Mouse (Mus musculus) induced T-regulatory cell, adult 2 months (primary cell): ENCODE measurements around the gene Olfr771.
"Not testable (repeated sequence)": the region's sequence is repeated elsewhere in the genome, so short reads cannot be mapped to it uniquely, and the experiment has no call there.

Experiments
- DNase-seq: peaks from one replicate; pipeline ENCODE4 v3.0.0-alpha.2; 2012; ENCODE audit warnings: low read depth

Gene Olfr771

GRCm38 (mm10) chr10:129164651-129165050 is at the start of gene Olfr771:
TSS of gene Olfr771 (minus strand) at chr10:129164751.
- no peak for DNase-seq

GRCm38 (mm10) chr10:129187319-129187718 is 22.8 kb upstream of the Olfr771 start, which contains the start of gene Olfr773:
TSS of gene Olfr773 (minus strand) at chr10:129187419.
- not testable (repeated sequence) for DNase-seq

- not testable (repeated sequence) for DNase-seq
Observed at GRCm38 (mm10) chr10:129177821-129178220, 13.3 kb upstream of the Olfr771 start, which contains the start of gene Olfr772. TSS of gene Olfr772 (minus strand) at chr10:129177921.

GRCm38 (mm10) chr10:129138898-129139297 is 25.7 kb downstream of the Olfr771 start, which contains the start of gene Olfr770:
TSS of gene Olfr770 (minus strand) at chr10:129138998.
- no peak for DNase-seq

GRCm38 (mm10) chr10:129117761-129118160 is 46.8 kb downstream of the Olfr771 start, which contains the start of gene Olfr769:
TSS of gene Olfr769 (minus strand) at chr10:129117861.
- DNase-seq, result no peak

- DNase-seq, result no peak
Observed at GRCm38 (mm10) chr10:129115146-129115545, 49.4 kb downstream of the Olfr771 start.
